Mouse (Mus musculus) midbrain, postnatal 0 days (tissue): ENCODE results near the gene Tle2. TPM values are rescaled to one million over a fixed set of nuclear protein-coding genes. Genes with fewer than 3 reads are reported as not detected.

Experiments
- ATAC-seq: fragments of 200-750 bp; cut with Nextera tagmentation; 2 replicates; pipeline ENCODE4 v1.8.0; 2017; ENCODE audit warnings: moderate number of reproducible peaks, mild to moderate bottlenecking, moderate TSS enrichment, moderate library complexity; ENCODE audit not compliant: low FRiP score
- DNase-seq: peaks from one replicate; pipeline ENCODE4 v3.0.0-alpha.2; 2015; ENCODE audit warnings: low spot score
- H3K27ac ChIP-seq: fragments of 300-500 bp; sonication (generic); 2 replicates; pipeline ENCODE4 v1.5.1; 2014; ENCODE audit warnings: low read depth, mild to moderate bottlenecking, low read length, mixed read lengths
- H3K27me3 ChIP-seq: fragments of 300-500 bp; sonication (generic); 2 replicates; pipeline ENCODE4 v1.6.1; 2014; ENCODE audit warnings: low read length, control low read depth, mixed read lengths; ENCODE audit not compliant: insufficient read depth
- H3K36me3 ChIP-seq: fragments of 300-500 bp; sonication (generic); 2 replicates; pipeline ENCODE4 v1.6.1; 2014; ENCODE audit warnings: low read length, control low read depth, mixed read lengths; ENCODE audit not compliant: insufficient read depth
- H3K4me1 ChIP-seq: fragments of 300-500 bp; sonication (generic); 2 replicates; pipeline ENCODE4 v1.6.1; 2014; ENCODE audit warnings: mild to moderate bottlenecking, control low read depth, antibody characterized with exemption, low read length, mixed read lengths; ENCODE audit not compliant: insufficient read depth
- H3K4me2 ChIP-seq: fragments of 300-500 bp; sonication (generic); 2 replicates; pipeline ENCODE4 v1.6.1; 2014; ENCODE audit warnings: low read depth, mild to moderate bottlenecking, low read length, mixed read lengths; ENCODE audit not compliant: poor library complexity, severe bottlenecking
- H3K4me3 ChIP-seq: fragments of 300-500 bp; sonication (generic); 2 replicates; pipeline ENCODE4 v1.5.1; 2014; ENCODE audit warnings: low read depth, mild to moderate bottlenecking, low read length, moderate library complexity
- H3K9ac ChIP-seq: fragments of 300-500 bp; sonication (generic); replicated peaks from 2 replicates; pipeline ENCODE4 v1.6.1; 2014; ENCODE audit warnings: mild to moderate bottlenecking, low read length, moderate library complexity, mixed read lengths; ENCODE audit not compliant: poor library complexity, severe bottlenecking
- H3K9me3 ChIP-seq: fragments of 300-500 bp; sonication (generic); 2 replicates; pipeline ENCODE4 v1.6.1; 2016; ENCODE audit warnings: low read length, control low read depth
- CTCF ChIP-seq: IDR thresholded peaks from 2 replicates; pipeline ENCODE4 v1.5.1; 2016; ENCODE audit warnings: antibody characterized with exemption, mild to moderate bottlenecking
- WGBS: fragments of 180-500 bp; shearing (Covaris S2); extraction: QIAGEN DNeasy Blood & Tissue Kit; methylation state at CpG from one replicate; pipeline ENCODE4 v1.1.7; 2014; 5-methylcytosine and 5-hydroxymethylcytosine counted together
- polyA plus RNA-seq: library from polyadenylated mRNA; unstranded; fragments of >200 nt; fragmentation: Nextera tagmentation; extraction: Ambion mirVana; gene quantifications from 2 replicates; pipeline ENCODE4 v1.2.1, GENCODE M21; 2015
- total RNA-seq: library from RNA; depleted of rRNA; stranded (reverse); fragments of >200 nt; gene quantifications from 2 replicates; pipeline ENCODE4 v1.2.3, GENCODE M21; 2014

Tle2 gene
- total and polyA plus RNA-seq, 2 experiments from 2014 or later, result 31.2 to 57.3 TPM

DNA sequence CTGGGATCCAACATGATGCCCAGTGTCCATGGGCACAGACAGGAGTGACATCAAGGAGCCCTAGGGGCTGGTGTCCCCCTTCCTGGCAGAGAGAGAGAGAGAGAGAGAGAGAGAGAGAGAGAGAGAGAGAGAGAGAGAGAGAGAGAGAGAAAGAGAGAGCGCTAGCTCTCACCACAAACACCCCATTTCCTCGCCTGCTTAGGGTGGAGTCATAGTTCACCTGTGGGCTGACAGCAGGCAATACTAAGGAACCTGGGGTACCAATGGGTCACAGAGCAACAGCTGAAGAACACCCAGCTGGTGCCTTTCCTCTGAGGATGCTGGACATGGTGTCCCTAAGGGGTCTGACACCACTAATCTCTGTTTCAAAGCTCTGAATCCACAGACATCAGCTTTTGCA, 36.9 kb upstream of the Tle2 start:
- Histone ChIP-seq H3K4me3 (no peak overlapping the region), H3K4me1 (peaks cover 5% of the 10 kb centered on the region; the same call in 1 of the 2 replicates), H3K4me2 (no peak overlapping the region), H3K27ac (no peak overlapping the region), H3K27me3 (no peaks in the 10 kb centered on the region), H3K36me3 (peaks cover 10% of the 10 kb centered on the region), H3K9me3 (no peaks in the 10 kb centered on the region), H3K9ac (no peak overlapping the region)
- 89% methylated on average over 2 of the region's 2 CpGs for WGBS
- no peak for DNase-seq
- no peak for TF ChIP-seq CTCF
- no peak for ATAC-seq

DNA sequence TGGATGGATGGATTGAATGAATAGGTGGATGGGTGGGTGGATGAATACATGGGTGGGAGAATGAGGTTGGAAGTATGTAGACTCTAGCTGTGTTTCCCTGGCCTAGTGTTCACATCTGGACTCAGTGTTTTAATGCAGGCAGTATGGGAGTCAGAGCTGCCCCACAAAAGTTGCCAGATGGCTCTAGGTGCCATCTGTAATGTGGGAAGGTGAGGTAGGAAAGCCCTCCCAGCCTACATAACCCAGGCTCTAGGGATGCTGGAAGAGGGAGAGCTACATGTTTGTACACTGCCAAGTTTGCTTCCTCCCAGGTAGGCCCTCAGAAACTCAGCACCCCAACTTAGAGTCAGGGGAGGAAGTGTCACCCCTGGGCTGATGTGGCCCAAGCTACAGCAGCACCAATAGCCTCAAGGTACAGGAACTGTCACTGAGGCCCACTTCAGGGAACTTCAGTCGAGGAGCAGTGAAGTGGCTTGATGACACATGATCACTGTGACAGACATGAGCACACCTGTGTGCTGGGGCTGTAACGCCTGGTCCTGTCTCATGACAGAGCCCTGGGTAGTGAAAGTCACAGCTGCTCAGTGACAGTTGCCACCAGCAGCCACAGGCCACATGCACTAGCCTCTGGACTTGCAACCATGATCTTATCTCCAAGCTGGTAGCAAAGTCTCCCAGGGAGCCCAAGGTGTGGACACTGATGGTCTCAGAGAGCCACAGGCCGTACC, 35.9 kb upstream of the Tle2 start:
- Histone ChIP-seq H3K4me2 (no peak overlapping the region), H3K9ac (no peak overlapping the region; the same call in 1 of the 2 replicates), H3K27me3 (no peaks in the 10 kb centered on the region), H3K4me3 (no peak overlapping the region), H3K36me3 (no peaks in the 10 kb centered on the region; the same call in 1 of the 2 replicates), H3K27ac (no peak overlapping the region), H3K4me1 (peaks cover 15% of the 10 kb centered on the region), H3K9me3 (no peaks in the 10 kb centered on the region)
- WGBS, result 95% methylated on average over 3 of the region's 3 CpGs
- no peak for ATAC-seq
- DNase-seq, result no peak
- TF ChIP-seq CTCF, result no peak

DNA sequence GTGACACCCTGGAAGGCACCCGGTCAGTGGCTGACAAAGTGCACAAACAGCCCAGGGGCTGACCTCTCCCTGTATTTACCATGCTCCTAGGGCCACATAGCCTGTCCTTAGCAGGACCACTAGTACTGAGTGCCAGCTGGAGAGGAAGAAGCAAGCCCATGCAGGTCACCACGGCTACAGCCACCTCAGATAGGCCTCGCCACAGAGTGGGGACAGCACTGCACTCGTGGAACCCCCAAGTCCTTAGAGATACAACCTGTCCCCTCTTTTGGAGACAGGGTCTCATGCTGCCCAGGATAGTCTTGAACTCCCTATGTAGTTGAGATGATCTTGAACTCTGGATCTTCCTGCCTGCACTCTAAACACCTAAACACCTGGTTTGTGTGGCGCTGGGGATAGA, 33.0 kb upstream of the Tle2 start:
- H3K4me3 ChIP-seq, result no peak overlapping the region
- no peak overlapping the region for H3K27ac ChIP-seq
- H3K27me3 ChIP-seq, result no peaks in the 10 kb centered on the region
- no peaks in the 10 kb centered on the region for H3K9me3 ChIP-seq
- no peaks in the 10 kb centered on the region; the same call in 1 of the 2 replicates for H3K36me3 ChIP-seq
- WGBS, result 86% methylated on average over 5 of the region's 5 CpGs
- TF ChIP-seq CTCF, result no peak
- no peak overlapping the region for H3K9ac ChIP-seq
- DNase-seq (no peak), ATAC-seq (no peak)
- H3K4me2 ChIP-seq, result no peak overlapping the region
- H3K4me1 ChIP-seq, result peaks cover 20% of the 10 kb centered on the region

DNA sequence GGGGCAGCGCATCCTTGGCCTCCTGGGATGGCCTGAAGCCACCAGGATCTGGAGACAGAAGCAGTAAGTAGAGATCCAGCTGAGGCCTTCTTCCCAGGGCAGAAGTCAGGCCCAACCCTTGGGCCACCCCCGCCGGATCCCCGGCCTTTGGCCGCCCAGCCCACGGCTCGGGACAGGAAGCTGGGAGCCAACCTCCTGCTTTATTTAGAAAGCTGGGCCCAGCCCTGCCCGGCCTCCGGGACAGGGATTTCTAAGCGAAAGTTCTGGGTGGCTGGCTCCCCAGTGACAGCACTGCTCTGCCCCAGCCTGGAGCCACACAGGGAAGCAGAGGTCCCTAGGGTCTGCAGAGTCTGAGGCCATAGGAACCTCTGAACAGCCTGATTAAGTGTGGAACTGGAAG, 32.6 kb upstream of the Tle2 start:
- Histone ChIP-seq H3K4me3 (no peak overlapping the region), H3K27me3 (no peaks in the 10 kb centered on the region), H3K27ac (no peak overlapping the region), H3K9me3 (no peaks in the 10 kb centered on the region), H3K36me3 (no peaks in the 10 kb centered on the region; the same call in 1 of the 2 replicates), H3K4me1 (peaks cover 20% of the 10 kb centered on the region), H3K9ac (no peak overlapping the region), H3K4me2 (no peak overlapping the region)
- DNase-seq (no peak), ATAC-seq (no peak)
- WGBS, result 78% methylated on average over 10 of the region's 10 CpGs
- no peak for TF ChIP-seq CTCF

DNA sequence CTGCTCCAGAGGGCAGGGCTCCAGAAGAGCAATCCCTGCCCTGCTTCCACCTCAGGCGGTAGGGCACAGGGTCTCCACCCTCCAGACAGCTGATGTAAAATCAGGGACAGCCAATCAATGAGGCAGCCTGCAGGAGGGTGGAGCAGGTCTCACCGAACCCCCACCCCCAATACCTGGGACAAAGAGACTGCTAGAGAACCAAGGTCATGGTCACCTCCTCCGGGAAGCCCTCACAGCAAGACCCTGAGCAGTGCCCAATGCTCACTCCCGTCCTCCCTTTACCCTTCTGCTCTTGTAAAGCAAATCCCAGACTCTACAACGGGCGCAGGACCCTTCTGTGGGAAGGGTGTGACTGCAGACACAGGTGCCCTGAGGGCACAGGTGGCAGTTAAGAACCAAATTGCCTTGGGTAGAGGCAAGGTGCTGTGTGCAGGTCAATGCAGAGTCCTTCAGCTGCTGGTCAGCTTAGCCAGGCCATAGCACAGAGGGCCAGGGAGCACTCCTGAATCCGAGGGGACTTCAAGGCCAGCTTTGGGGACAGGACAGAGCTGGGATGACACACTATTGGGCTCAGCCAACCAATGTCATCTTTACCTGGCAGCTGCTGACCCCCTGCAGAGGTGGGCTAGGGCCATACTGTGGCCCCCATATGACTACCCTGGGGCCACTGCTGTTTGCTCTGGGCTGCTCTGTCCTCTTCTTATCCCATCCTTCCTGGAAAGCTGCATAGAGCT, 31.5 kb upstream of the Tle2 start:
- H3K9ac ChIP-seq, result peak overlapping the region; percentile 93
- H3K36me3 ChIP-seq, result no peaks in the 10 kb centered on the region; the same call in 1 of the 2 replicates
- no peak overlapping the region for H3K27ac ChIP-seq
- H3K27me3 ChIP-seq, result no peaks in the 10 kb centered on the region
- H3K4me1 ChIP-seq, result peaks cover 20% of the 10 kb centered on the region
- ATAC-seq, result no peak
- peak overlapping the region; percentile 94 for H3K4me2 ChIP-seq
- no peaks in the 10 kb centered on the region for H3K9me3 ChIP-seq
- no peak for DNase-seq
- 72% methylated on average over 7 of the region's 7 CpGs for WGBS
- peak overlapping the region; percentile 95 for H3K4me3 ChIP-seq
- no peak for TF ChIP-seq CTCF

DNA sequence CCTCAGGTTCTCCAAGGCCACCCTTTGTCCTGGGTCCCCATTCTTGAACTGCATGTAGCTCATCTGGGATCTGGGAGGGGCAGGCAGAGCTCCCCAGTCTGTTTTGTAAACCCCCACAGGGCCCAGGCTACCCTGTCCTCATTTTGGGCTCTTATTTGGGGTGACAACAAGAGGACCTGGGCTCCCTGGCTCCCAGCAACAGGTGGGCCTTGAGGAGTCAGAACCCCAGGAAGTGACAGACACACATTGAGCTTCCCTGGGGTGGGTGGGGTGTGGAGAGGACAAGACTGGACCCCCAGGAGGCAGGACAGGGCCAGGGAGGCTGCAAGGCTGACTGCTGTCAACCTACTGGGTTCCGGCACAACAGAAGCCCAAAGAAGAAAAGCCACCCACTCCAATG, 30.7 kb upstream of the Tle2 start:
- no peaks in the 10 kb centered on the region; the same call in 1 of the 2 replicates for H3K36me3 ChIP-seq
- TF ChIP-seq CTCF, result no peak
- no peaks in the 10 kb centered on the region for H3K9me3 ChIP-seq
- peak overlapping the region; percentile 94 for H3K4me2 ChIP-seq
- WGBS, result 67% methylated on average over 1 of the region's 1 CpGs
- no peaks in the 10 kb centered on the region for H3K27me3 ChIP-seq
- ATAC-seq (no peak), DNase-seq (no peak)
- H3K4me3 ChIP-seq, result peak overlapping the region; percentile 95
- no peak overlapping the region for H3K27ac ChIP-seq
- peaks cover 20% of the 10 kb centered on the region for H3K4me1 ChIP-seq
- peak overlapping the region; percentile 93 for H3K9ac ChIP-seq
